ENCODE assay signal across 9 mouse cellular contexts in the genomic region with DNA sequence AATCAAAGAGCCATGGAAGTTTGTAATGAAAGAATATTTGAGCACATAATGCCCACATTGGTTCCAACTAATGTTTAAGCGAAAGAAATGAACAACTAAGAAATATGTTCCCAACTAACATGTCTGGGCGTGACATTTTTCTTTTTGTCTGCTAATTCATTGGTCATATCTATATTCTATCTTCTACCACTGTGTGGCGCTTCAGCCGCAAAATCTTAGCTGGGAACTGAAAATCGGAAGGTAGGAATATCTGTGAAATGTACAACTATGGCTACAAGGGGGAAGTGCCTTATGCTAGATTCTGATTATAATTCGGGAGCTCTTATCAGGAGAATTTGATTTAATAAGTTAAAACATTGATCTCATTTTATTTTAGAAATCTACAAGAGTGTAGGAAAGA.
DNase-seq lines count a peak whose midpoint lies in the region; ATAC-seq and TF ChIP-seq lines count a peak whose summit lies in the region.
"Had no signal": no experiment of that assay in that cellular context is flagged by ENCODE, and none has a peak within 500 bp of the region (broad histone marks: within the 10 kb centered on the region; RNA-seq: fewer than 3 reads in every experiment).

No protein-coding gene starts in this region.

- H3K4me3 ChIP-seq in gastrocnemius, adult 2 months = no peak overlapping the region
- H3K4me3 ChIP-seq in lung, embryonic 14.5 days (ENCODE audit: low read depth, low read length) = no peak overlapping the region
- no peak overlapping the region for H3K4me3 ChIP-seq in lung, adult 2 months (replicated peaks; ENCODE audit: extremely low read depth, low read depth, low read length)
- H3K4me3 ChIP-seq: embryonic facial prominence, embryonic 13.5 days had no signal

- intact Hi-C loops in gastrocnemius, adult 2 months (cut with DNase I) = no loop called here

- H3K9ac ChIP-seq in lung, embryonic 14.5 days = no peak overlapping the region
- H3K9ac ChIP-seq: embryonic facial prominence, embryonic 13.5 days had no signal

- H3K4me2 ChIP-seq in lung, embryonic 14.5 days = no peak overlapping the region
- H3K4me2 ChIP-seq: embryonic facial prominence, embryonic 13.5 days had no signal

- no peak for DNase-seq in gastrocnemius, adult 2 months
- no peak for DNase-seq in gastrocnemius, postnatal 4 days (ENCODE audit: low spot score in 2 of 2)
- peak; percentile 63 for DNase-seq in lung, embryonic 14.5 days
- no peak for DNase-seq in lung, adult 2 months
- DNase-seq in Patski (ENCODE audit: low read depth, low spot score) = no peak
- peak; percentile 2 for DNase-seq in retina, adult 2 months (ENCODE audit: low read depth, low spot score)
- DNase-seq in urinary bladder, postnatal 4 days (ENCODE audit: low spot score in 2 of 2) = no peak
- DNase-seq in cerebellum, adult 9-10 months = no peak

- in situ Hi-C loops in Patski (cut with MboI; ENCODE audit: low pct_unique_long_range_greater_than_20kb) = loop anchor here (5.0 kb wide), 1 partner anchor 826 kb away; no protein-coding TSS in a partner anchor

- ATAC-seq in lung, embryonic 14.5 days (ENCODE audit: insufficient read depth) = no peak
- ATAC-seq in Patski = no peak

- TF ChIP-seq POLR2A in lung, adult 2 months (IDR thresholded peaks at IDR 0.05; ENCODE audit: borderline replicate concordance, extremely low read depth, low read depth, low read length) = no peak

- POLR2A ChIA-PET in Patski (lab: Charles Lee) = interaction anchor here (0.7 kb wide), 1 partner anchor 157 kb away, joined by 3 read pairs; no protein-coding TSS in a partner anchor

- 34% methylated on average over 6 of the region's 6 CpGs for WGBS in lung, embryonic 14.5 days
- WGBS in lung, adult 2 months = 40% methylated on average over 6 of the region's 6 CpGs

- H3K36me3 ChIP-seq in lung, embryonic 14.5 days (ENCODE audit: insufficient read depth) = no peaks in the 10 kb centered on the region
- H3K36me3 ChIP-seq: embryonic facial prominence, embryonic 13.5 days had no signal

- peak; percentile 38 for TF ChIP-seq CTCF in gastrocnemius, adult 2 months (IDR thresholded peaks at IDR 0.05)
- peak; percentile 52 for TF ChIP-seq CTCF in lung, embryonic 14.5 days (IDR thresholded peaks at IDR 0.05; ENCODE audit: low read depth)
- TF ChIP-seq CTCF in lung, adult 2 months (IDR thresholded peaks at IDR 0.05; ENCODE audit: insufficient read depth, low read length) = no peak
- TF ChIP-seq CTCF in Patski (IDR thresholded peaks at IDR 0.05) = peak; percentile 52

- no peaks in the 10 kb centered on the region for H3K4me1 ChIP-seq in lung, embryonic 14.5 days (ENCODE audit: insufficient read depth)
- H3K4me1 ChIP-seq in lung, adult 2 months (ENCODE audit: control insufficient read depth, insufficient read depth, low read length) = no peaks in the 10 kb centered on the region
- H3K4me1 ChIP-seq: embryonic facial prominence, embryonic 13.5 days had no signal

- H3K9me3 ChIP-seq in lung, embryonic 14.5 days (ENCODE audit: low read depth, low read length) = no peaks in the 10 kb centered on the region
- H3K9me3 ChIP-seq: embryonic facial prominence, embryonic 13.5 days had no signal

- CTCF ChIA-PET in Patski (lab: Charles Lee) = interaction anchor here (1.4 kb wide), 1 partner anchor 11 kb away, joined by 8 read pairs; no protein-coding TSS in a partner anchor

- no peak overlapping the region for H3K27ac ChIP-seq in gastrocnemius, adult 2 months
- H3K27ac ChIP-seq in lung, embryonic 14.5 days (ENCODE audit: low read depth) = no peak overlapping the region
- H3K27ac ChIP-seq: embryonic facial prominence, embryonic 13.5 days had no signal

- no peaks in the 10 kb centered on the region for H3K27me3 ChIP-seq in lung, embryonic 14.5 days (ENCODE audit: insufficient read depth, low read length)
- no peaks in the 10 kb centered on the region for H3K27me3 ChIP-seq in Patski

Comparison
In these comparisons a context has a peak if more than half of its experiments do, and no peak if none do; other contexts are left out.
1. DNase-seq: peak in lung, embryonic 14.5 days (single experiment) and retina, adult 2 months (single experiment); none in gastrocnemius, adult 2 months (single experiment), gastrocnemius, postnatal 4 days (0 of 2), lung, adult 2 months (single experiment), Patski (single experiment), urinary bladder, postnatal 4 days (0 of 2) and cerebellum, adult 9-10 months (single experiment).